Mouse (Mus musculus) cerebellum, adult (tissue): ENCODE results near the gene Tshz2.

Source experiments
- ATAC-seq: cut with Nextera tagmentation; 2 replicates; pipeline ENCODE4 v1.9.2; 2017; ENCODE audit warnings: mild to moderate bottlenecking, moderate library complexity, mixed read lengths; ENCODE audit not compliant: insufficient number of reproducible peaks, low FRiP score, low TSS enrichment

The Tshz2 gene

DNA sequence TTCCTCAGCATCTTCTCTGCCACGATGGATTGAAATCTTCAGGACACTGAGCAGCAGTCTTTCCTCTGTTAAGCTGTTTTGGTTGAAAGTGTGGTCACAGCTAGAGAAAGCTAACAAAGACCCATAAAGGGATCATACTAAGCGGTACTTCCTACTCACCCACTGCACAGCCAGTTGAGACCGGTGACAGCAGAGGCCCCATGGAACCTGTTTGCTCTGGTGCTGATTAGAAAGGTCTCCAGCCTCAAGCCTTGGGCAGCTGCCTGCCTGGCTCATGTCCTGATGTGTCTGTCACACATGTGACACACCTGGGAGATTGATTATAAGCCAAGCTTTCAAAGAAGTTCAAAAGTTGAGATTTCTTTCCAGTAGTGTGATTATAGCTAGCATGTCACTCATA is 429.6 kb downstream of the Tshz2 start:
- ATAC-seq = no peak

DNA sequence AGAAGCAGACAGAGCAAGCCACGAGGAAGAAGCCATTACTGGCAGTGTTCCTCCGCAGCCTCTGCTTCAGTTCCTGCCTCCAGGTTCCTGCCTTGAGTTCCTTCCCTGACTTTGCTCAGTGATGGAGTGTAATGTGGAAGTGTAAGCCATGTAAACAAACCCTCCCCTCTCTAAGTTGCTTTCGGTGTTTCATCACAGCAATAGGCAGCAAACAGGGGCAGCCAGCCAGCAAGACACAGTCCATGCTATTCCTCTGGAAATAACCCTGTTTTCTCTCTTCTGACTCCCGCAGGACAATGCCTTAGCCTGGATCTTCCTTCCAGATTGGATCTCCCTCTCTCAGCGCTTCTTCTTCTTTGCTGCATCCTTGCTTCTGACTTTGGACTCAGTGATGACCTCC is 437.2 kb downstream of the Tshz2 start:
- no peak for ATAC-seq

DNA sequence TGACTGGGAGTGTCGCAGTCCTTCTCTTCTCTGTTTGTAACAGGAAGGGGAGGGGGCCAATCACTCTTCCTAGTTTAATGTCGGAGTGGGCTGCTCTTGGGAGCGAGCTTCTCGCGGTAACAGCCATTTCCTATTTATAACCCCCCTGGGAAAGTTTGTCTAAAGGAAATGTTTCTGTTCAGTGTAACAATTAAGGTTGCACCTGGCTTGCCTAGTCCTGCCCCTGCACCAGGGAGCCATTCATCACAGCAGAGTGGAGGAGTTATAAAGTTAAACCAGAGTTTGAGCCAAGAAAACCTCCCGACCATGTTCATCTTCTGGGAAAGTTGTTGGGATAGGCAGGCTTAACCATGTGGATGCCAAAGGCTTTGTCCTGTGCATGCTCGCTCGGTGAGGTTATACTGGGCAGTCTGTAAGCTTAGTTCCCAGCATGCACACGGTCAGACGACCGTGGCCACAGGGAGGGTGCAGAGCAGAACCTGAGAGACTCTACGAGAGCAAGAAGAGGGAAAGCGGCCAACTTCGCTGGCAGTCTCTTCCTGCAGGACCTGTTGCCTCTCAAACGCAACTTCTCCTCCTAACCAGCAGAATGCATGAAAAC is 437.9 kb downstream of the Tshz2 start:
- no peak for ATAC-seq

DNA sequence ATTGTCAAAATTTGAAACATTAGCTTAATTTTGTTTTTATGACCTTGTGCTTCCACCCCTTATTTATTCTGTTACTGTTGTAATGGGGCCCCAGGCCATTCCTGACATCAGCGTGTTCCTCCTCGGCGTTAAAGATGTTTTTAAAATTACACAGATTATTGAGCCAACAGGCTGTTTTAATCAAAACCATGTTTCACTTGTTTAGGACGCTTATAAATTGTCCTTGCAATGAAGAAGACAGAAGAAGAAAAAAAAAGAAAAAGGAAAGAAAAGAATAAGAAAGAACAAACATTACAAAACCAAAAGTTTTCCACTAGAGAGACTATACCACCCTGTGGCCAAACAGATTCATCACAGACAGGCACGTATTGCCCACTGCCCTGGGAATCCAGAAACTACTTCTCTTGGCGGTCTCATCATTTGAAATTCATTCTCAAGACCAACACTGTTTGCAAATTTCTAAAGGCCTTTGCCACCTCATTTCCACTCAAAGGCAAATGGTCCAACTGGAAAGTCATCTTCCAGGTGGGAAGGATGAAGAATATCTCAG is 444.2 kb downstream of the Tshz2 start:
- ATAC-seq = no peak

DNA sequence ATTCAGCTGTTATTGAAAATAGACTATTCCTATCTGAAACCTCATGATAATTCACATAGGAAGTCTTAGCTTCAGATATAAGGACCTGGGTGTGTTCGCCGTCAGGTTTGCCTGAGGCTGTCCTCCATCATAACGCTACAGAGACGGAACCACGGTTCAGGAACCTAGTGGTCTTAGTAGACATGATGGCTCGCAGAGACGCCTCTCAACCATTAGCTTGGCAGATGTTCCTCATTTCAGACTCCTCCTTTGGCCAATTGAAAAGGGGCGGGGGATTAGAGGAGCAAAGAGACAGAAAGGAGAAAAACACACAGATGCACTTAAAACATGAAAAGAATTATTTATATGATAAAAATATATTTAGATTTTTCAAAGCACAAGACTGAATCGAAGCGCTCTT is 445.2 kb downstream of the Tshz2 start:
- no peak for ATAC-seq

DNA sequence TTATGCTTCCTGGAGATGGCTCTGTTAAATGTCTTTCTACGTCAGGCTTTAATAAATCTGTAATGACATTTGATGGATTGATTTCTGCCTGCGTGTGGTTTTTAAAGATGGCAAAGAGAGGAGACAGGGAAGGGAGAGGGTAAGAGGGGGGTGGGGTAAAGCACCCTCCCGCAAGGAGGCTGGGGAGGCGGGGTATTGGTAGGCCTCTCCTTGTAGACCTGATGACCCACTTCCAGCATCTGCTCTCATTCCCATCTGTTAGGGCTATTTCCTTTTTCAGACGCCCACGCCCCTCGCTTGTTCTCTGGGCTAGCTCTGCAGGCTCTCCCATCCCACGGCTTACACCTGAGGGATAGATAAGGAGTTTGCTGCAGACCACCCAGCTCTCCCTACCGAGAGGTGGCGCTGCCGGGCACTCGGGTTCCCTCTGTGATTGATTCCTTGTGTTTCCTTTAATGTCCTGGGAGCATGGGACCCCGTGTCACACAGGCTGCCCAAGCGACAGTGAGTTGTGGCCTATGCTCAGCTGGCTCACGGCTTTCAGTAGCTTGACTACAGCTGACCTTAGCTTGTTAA is 445.7 kb downstream of the Tshz2 start:
- ATAC-seq = no peak

DNA sequence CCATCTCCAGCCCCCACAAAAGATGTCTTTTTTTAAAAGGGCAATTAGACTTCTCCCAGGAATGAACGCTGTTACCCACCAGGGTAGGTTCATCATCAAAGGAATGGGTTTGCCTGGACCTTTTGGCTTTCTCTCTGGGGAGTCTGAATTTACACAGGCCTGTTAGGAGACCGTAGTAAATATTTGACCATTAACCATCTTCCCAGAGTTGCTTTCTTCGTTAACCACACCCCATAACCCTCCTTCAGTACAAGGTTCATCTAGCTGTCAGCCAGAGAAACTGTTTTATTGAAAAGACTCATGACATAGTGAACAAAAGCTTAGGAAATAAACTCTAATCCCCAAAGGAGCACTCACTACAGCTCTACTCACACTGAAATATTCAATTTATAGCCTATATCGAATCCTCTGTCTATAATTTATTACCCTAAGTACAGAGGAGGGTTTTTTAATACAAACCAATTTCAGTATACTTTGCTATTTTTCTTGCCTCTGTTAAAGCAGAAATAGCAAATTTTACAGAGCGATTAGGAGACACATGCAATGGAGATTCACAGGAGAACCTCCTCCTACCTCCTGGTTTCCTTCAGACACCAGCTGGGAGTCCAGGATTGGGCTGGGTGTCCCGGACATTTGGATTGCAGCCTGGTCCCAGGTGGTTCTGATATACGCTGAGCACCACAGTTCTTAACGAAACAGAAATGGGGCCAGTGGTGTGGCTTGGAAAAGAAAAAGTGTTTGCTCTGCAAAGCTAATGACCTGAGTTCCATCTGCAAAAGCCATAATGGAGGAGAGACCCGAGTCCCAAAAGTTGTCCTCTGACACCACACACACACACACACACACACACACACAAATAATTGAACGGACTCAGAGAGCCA is 459.0 kb downstream of the Tshz2 start:
- no peak for ATAC-seq

DNA sequence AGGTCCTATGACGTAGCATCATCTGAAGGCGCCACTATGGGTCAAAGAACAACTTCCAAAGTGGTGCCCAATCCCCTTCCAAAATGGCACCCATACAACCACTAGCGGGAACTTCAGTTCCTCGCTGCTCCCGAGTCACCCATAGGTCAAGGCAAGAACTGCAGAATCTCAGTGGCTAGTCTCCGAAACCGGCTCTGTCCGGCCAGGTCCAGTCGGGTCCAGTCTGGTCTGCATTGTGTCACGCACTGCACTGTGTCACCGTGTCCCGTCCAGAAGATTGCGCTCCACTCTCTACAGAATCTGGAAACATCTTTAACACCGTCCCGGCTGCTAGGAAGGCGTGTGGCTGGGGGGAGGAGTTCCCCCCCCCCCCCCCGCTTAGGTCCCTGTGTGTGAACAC is 461.4 kb downstream of the Tshz2 start:
- no peak for ATAC-seq

DNA sequence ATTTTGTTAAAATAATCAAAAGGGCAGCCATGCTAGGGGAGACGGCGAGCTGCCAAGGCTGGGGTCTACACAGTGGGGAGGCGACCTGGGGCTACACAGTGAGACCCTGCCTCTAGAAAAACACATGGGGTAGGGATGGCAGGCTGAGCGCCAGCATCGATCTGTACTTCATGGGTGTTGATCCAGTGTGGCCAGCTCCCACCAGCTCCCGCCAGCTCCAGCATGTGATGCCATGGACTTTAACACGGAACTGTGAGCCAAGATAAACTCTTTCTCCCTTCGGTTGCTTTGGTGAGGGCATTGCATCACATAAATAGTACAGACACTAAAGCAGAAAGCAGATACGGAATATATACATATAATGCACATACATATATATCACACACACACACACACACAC is 462.1 kb downstream of the Tshz2 start:
- no peak for ATAC-seq

DNA sequence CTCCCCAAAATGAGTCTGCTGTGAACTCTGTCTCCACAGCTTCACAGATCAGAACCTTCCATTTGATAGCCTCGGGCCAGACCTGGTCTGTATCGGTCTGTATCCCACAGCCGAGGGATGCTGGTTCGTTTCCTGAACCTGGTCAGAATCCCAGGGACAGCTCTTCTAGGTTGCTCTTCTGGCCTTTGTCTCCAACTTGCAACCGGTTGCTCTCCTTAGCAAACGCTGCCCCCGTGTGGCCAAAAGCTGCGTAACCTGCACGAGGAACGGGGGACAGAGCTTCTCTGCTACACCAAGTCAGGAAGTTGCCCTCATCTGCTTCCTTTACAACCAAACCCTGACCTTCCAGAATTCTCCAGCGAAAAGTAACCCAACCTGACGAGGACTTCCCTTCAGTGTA is 468.3 kb downstream of the Tshz2 start:
- peak; percentile 22; the same call in 1 of the 2 replicates for ATAC-seq

DNA sequence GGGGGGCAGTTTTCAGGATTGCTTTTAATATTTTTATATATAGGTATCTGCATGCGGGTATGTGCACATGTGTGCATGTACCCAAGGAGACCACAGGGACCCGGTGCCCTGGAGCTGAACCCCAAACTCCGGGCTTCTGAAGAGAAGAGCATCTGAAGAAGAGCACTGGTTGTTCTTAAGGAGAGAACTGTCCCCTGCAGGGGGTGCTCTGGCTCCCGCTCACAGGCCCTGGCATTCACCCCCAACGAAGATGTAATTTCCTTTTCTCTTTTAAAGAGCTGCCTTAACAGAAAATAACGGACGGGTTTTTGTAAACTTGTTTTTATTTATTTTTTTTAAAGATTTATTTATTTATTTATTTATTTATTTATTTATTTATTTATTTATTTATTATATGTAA is 469.1 kb downstream of the Tshz2 start:
- ATAC-seq = no peak

DNA sequence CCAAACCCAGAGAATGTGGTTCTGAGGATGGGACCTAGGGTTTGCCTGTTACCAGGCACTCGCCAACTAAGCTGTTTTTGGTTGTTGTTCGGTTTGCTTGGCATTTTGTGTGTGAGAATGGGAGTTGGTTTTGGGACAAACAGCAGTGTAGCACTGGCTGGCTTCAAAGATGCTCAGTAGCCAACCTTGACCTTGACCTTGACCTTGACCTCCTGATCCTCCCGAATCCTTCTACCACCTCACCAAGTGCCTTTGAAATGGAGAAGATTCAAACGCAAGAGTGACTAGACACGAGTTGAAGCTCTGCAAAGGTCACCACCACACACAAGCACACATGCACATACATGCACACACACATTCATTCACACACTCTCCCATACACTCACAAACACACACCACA is 470.5 kb downstream of the Tshz2 start:
- no peak for ATAC-seq

DNA sequence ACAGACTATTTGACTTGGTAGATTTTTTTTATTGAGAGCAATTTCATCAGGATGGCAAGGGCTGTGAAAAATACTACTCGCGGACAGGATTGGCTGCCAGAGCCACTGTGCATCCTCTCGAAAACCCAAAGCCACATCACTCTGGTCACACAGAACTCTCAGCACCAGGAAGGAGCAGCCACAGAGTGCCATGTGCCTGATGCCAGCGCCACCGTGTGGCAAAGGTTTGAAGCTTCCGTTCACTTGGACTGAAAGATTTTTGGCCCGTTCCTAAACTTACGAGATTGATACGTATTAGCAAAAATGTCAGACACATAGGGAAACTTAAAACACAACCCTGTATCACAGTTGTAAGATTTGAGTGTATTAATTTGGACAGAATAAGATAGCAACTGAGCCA is 471.0 kb downstream of the Tshz2 start:
- no peak for ATAC-seq

DNA sequence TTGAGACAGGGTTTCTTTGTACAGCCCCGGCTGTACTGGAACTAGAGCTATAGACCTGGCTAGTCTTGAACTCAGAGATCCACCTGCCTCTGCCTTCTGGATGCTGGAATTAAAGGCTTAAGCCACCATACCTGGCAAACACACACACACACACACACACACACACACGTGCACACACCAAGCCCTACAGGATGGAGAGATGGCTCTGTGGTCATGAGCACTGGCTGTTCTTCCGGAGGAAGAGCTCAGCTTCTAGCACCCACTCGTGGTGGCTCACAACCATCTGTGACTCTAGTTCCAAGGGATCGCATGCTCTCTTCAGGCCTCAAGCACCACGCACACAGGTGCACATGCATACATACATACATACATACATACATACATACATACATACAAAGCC is 471.6 kb downstream of the Tshz2 start:
- ATAC-seq = no peak

DNA sequence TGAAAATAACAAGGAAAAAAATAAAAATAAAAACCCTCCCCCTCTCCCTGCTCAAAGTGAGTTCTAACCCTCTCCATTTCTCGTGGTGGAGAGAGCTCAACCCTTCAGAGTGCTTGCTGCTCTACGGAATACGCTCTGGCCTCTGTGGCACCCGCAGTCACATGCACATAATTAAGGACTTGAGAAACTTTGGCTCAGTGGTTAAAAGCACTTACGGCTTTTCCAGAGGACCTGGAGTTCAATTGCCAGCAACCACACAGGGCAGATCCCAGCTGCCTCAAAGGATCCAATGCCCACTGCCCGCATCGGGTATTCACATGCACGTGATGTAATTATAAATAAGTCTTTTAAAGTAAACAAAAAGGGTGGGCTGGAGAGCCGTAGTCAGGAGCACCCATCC is 473.2 kb downstream of the Tshz2 start:
- ATAC-seq = no peak

DNA sequence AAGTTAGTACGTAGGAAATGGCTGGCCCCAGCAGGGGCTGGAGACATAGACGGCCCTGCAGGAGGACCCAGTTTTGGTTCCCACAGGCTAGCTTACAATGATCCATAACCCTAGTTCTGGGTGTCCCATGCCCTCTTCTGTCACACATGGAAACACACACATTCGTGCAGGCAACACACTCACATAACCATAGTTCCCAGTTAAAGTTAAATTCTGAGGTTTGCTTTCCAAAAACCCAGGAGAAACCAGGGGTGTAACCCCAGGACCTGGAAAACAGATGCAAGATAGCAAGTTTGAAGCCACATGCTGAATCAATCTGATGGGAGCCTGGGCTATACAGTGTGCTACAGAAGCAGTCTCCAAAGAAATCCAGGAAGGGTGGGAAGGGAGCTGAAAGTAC is 475.0 kb downstream of the Tshz2 start:
- ATAC-seq = no peak

DNA sequence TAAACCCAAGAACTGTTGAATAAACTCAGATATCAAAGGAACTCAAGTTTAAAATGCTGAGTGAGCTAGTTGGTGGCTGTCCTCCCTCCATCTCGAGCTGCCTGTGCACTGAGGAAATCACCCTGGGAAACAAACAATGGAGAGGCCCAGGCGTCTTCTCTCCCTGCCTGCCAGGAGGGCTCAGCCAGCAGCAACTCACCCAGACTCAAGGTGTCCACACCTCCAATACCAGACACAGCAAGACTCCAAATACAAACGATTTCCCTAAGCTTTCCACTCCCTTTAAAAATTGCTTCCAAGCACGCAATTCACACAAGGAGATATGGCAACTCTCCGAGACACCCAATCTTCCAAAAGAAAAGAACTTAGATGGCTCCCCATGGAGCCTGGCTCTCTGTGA is 476.7 kb downstream of the Tshz2 start:
- ATAC-seq = no peak

DNA sequence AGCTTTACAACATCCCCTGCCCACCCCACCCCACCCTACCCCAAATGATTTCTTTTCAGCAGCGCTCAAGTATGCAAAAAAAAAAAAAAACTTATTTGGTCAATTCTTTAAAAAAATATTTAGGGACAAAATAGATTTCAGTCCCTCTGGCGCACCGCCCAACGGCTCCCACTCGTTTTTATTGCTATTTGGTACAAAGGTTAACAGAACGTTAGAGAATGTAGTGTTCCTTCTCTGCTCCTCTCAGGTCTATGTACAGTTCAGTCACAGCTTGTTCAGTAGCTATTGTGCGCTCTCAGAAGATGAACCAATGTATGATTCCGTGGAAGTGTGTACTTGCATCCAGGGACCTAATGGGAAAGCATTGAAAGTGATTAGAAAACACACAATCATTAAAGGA is 477.5 kb downstream of the Tshz2 start:
- no peak for ATAC-seq

DNA sequence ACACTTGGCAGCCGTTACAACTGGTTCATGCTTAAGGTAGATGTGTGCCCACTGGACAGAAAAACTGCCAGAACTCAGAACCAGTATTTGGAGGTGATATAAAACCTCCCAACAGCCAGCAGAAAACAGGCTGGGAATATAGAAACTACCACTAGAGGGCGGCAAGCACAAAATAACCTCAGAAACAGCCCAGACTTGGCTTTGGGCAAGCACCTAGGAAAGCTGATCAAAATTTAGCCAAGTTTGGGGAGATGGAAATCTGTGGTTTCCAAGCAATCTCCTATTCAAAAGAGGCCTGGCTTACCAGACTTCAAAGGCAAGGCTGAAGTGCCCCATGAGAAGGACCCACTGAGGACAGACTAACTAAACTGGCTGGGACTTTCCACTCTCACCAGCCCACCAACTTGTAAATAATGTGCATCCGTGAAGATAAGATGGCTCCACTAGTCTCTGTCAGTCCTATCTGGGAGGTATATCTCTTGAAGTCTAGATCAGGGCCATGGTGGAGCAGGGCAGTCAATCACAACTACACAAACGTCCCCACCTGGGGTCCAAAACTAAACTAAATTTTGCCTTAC is 484.0 kb downstream of the Tshz2 start:
- ATAC-seq = no peak; the same call in 1 of the 2 replicates

DNA sequence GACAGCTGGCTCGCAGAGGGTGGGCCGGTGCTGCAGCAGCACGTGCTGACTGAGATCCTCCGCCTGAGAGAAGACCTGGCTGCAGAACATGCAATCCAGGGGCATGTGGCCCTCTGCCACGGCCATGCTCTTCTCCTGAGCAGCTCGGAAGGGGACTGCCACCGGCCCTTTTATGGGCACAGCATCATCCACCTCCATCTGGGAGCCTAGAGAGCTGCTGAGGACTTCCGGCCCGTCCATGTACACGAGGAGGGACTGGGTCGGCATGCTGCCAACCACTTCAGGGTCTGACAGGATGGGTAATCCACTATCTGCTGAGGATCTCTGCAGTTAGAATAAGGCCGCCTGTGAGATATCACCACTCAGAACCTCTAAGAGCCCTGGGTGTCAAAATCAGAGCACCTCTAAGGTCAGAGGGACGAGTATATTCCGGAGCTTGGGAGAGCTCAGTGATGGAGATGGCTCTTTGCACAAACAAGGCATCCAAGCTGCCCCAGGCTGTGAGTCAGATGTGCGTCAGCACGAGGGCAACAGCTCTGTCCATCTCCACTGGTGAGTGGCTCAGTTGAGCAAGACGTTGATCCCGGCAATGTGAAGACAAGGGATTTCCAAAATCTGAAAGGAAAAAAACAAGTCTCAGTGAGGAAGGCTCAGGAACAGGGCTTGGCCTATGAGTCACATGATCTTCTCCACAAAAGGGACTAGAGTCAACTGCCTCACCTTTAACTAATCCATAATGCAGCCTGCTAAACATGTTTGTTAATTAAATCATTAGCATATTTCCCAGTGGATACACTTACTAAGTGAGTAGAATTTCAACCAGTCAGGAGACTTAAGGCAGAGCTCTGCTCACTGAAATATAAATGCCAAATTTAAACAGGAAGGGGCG is 487.6 kb downstream of the Tshz2 start:
- no peak for ATAC-seq
